Comparison of ENCODE assay signal across 26 mouse cellular contexts in the genomic region with DNA sequence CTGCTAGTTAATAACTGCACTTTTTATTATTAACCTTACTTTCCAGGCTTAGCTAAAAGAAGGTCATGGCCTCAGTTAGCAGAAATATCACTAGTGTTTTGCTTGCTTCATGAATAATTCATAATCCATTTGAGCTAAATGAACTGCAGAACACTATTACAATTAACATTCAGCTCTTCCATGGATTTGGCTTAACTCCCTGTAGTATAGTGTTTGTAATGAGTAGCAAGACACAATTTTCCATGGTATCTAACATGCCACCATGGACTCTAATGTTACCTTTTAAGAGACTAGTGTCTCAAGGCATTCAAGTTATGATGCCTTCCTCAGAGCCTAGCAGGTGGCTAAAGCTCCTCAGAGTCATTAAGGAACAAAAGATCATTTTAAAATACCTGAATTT.
DNase-seq lines count a peak whose midpoint lies in the region; ATAC-seq lines count a peak whose summit lies in the region.
"Had no signal": no experiment of that assay in that cellular context is flagged by ENCODE, and none has a peak within 500 bp of the region (broad histone marks: within the 10 kb centered on the region; RNA-seq: fewer than 3 reads in every experiment).

No protein-coding gene starts in this region.

- no peaks in the 10 kb centered on the region for H3K27me3 ChIP-seq in hindbrain, embryonic 12.5 days
- no peaks in the 10 kb centered on the region for H3K27me3 ChIP-seq in hindbrain, embryonic 16.5 days (replicated peaks; ENCODE audit: control insufficient read depth, insufficient read depth, low read length)
- no peaks in the 10 kb centered on the region for H3K27me3 ChIP-seq in neural tube, embryonic 12.5 days (replicated peaks)
- H3K27me3 ChIP-seq in forebrain, embryonic 16.5 days (replicated peaks; ENCODE audit: control insufficient read depth, insufficient read depth, low read length), result no peaks in the 10 kb centered on the region
- H3K27me3 ChIP-seq in neural tube, embryonic 14.5 days (ENCODE audit: control insufficient read depth, insufficient read depth, low read length), result no peaks in the 10 kb centered on the region
- H3K27me3 ChIP-seq: embryonic facial prominence, embryonic 12.5 days; heart, embryonic 13.5 days; liver, embryonic 13.5 days had no signal

- DNase-seq in neural tube, embryonic 10.5 days (ENCODE audit: extremely low spot score, low spot score), result no peak
- no peak for DNase-seq in spleen, postnatal 36 days (ENCODE audit: low spot score in 2 of 2)
- DNase-seq in adrenal gland, adult 8-10 months, result no peak
- DNase-seq: adrenal gland, postnatal 36 days; cerebellum, adult 11 months; cerebellum, adult 9-11 months; gastrocnemius, postnatal 10 days; heart, adult 11 months; heart, postnatal 14 days; kidney, postnatal 10 days; liver, embryonic 13.5 days; lung, adult 2 months; lung, postnatal 14 days; right cerebral cortex, postnatal 4 days; thymus, adult 2 months; thymus, postnatal 4 days had no signal

- no peak overlapping the region for H3K9ac ChIP-seq in hindbrain, embryonic 12.5 days
- no peak overlapping the region for H3K9ac ChIP-seq in hindbrain, embryonic 16.5 days (ENCODE audit: low read depth, low read length)
- H3K9ac ChIP-seq in neural tube, embryonic 12.5 days, result no peak overlapping the region
- H3K9ac ChIP-seq in forebrain, embryonic 16.5 days (replicated peaks; ENCODE audit: low read depth, low read length), result no peak overlapping the region
- no peak overlapping the region for H3K9ac ChIP-seq in neural tube, embryonic 14.5 days (replicated peaks; ENCODE audit: low read depth, low read length)
- H3K9ac ChIP-seq: embryonic facial prominence, embryonic 12.5 days; heart, embryonic 13.5 days; liver, embryonic 13.5 days had no signal

- no peaks in the 10 kb centered on the region for H3K36me3 ChIP-seq in hindbrain, embryonic 12.5 days
- no peaks in the 10 kb centered on the region for H3K36me3 ChIP-seq in hindbrain, embryonic 16.5 days (ENCODE audit: control insufficient read depth, insufficient read depth, low read length)
- no peaks in the 10 kb centered on the region for H3K36me3 ChIP-seq in neural tube, embryonic 12.5 days
- H3K36me3 ChIP-seq in forebrain, embryonic 16.5 days (ENCODE audit: control insufficient read depth, insufficient read depth), result no peaks in the 10 kb centered on the region
- H3K36me3 ChIP-seq in neural tube, embryonic 14.5 days (ENCODE audit: control insufficient read depth, insufficient read depth, low read length), result no peaks in the 10 kb centered on the region
- H3K36me3 ChIP-seq: embryonic facial prominence, embryonic 12.5 days; heart, embryonic 13.5 days; liver, embryonic 13.5 days had no signal

- H3K4me1 ChIP-seq in hindbrain, embryonic 12.5 days, result no peaks in the 10 kb centered on the region
- H3K4me1 ChIP-seq in hindbrain, embryonic 16.5 days (ENCODE audit: control insufficient read depth, insufficient read depth, low read depth, low read length), result no peaks in the 10 kb centered on the region
- H3K4me1 ChIP-seq in neural tube, embryonic 12.5 days, result no peaks in the 10 kb centered on the region
- H3K4me1 ChIP-seq in forebrain, embryonic 16.5 days (replicated peaks; ENCODE audit: control insufficient read depth, insufficient read depth, low read length), result no peaks in the 10 kb centered on the region
- H3K4me1 ChIP-seq in neural tube, embryonic 14.5 days (ENCODE audit: control insufficient read depth, insufficient read depth, low read length), result no peaks in the 10 kb centered on the region
- H3K4me1 ChIP-seq: embryonic facial prominence, embryonic 12.5 days; heart, embryonic 13.5 days; liver, embryonic 13.5 days had no signal

- H3K4me3 ChIP-seq in hindbrain, embryonic 12.5 days, result no peak overlapping the region
- no peak overlapping the region for H3K4me3 ChIP-seq in hindbrain, embryonic 16.5 days (ENCODE audit: low read length)
- no peak overlapping the region for H3K4me3 ChIP-seq in neural tube, embryonic 12.5 days
- no peak overlapping the region for H3K4me3 ChIP-seq in forebrain, embryonic 16.5 days (replicated peaks; ENCODE audit: low read length)
- no peak overlapping the region for H3K4me3 ChIP-seq in neural tube, embryonic 14.5 days (ENCODE audit: low read depth, low read length)
- H3K4me3 ChIP-seq: embryonic facial prominence, embryonic 12.5 days; heart, embryonic 13.5 days; left cerebral cortex, adult 2 months; liver, embryonic 13.5 days had no signal

- H3K27ac ChIP-seq in hindbrain, embryonic 12.5 days, result no peak overlapping the region
- no peak overlapping the region for H3K27ac ChIP-seq in hindbrain, embryonic 16.5 days (ENCODE audit: low read depth, low read length)
- no peak overlapping the region for H3K27ac ChIP-seq in neural tube, embryonic 12.5 days
- no peak overlapping the region for H3K27ac ChIP-seq in forebrain, embryonic 16.5 days (ENCODE audit: low read length)
- no peak overlapping the region for H3K27ac ChIP-seq in neural tube, embryonic 14.5 days (ENCODE audit: low read depth, low read length)
- H3K27ac ChIP-seq: embryonic facial prominence, embryonic 12.5 days; heart, embryonic 13.5 days; left cerebral cortex, adult 2 months; liver, embryonic 13.5 days; stomach, postnatal 0 days had no signal

- no peaks in the 10 kb centered on the region for H3K9me3 ChIP-seq in hindbrain, embryonic 12.5 days (replicated peaks)
- H3K9me3 ChIP-seq in hindbrain, embryonic 16.5 days (ENCODE audit: control insufficient read depth, low read length), result no peaks in the 10 kb centered on the region
- H3K9me3 ChIP-seq in neural tube, embryonic 12.5 days, result no peaks in the 10 kb centered on the region
- no peaks in the 10 kb centered on the region for H3K9me3 ChIP-seq in forebrain, embryonic 16.5 days (ENCODE audit: control insufficient read depth, low read length)
- no peaks in the 10 kb centered on the region for H3K9me3 ChIP-seq in neural tube, embryonic 14.5 days (ENCODE audit: control insufficient read depth, low read length)
- H3K9me3 ChIP-seq: embryonic facial prominence, embryonic 12.5 days; liver, embryonic 13.5 days had no signal

- H3K4me2 ChIP-seq in hindbrain, embryonic 12.5 days (replicated peaks), result no peak overlapping the region
- H3K4me2 ChIP-seq in hindbrain, embryonic 16.5 days (ENCODE audit: low read length), result no peak overlapping the region
- no peak overlapping the region for H3K4me2 ChIP-seq in neural tube, embryonic 12.5 days (replicated peaks)
- H3K4me2 ChIP-seq in forebrain, embryonic 16.5 days (ENCODE audit: low read length), result no peak overlapping the region
- H3K4me2 ChIP-seq in neural tube, embryonic 14.5 days (ENCODE audit: low read depth, low read length), result no peak overlapping the region
- H3K4me2 ChIP-seq: embryonic facial prominence, embryonic 12.5 days; heart, embryonic 13.5 days; liver, embryonic 13.5 days had no signal

- peak; percentile 57 for ATAC-seq in hindbrain, embryonic 12.5 days (ENCODE audit: low FRiP score)
- no peak for ATAC-seq in hindbrain, embryonic 16.5 days
- ATAC-seq in neural tube, embryonic 12.5 days (ENCODE audit: low FRiP score, low read depth), result peak; percentile 64
- peak; percentile 83 for ATAC-seq in forebrain, embryonic 16.5 days
- ATAC-seq in neural tube, embryonic 14.5 days (ENCODE audit: low read depth), result peak; percentile 58
- ATAC-seq: intestine, postnatal 0 days had no signal
